Mouse (Mus musculus): Measurements from ENCODE around the gene Coro6.

- no peak for TF ChIP-seq POLR2A (IDR thresholded peaks at IDR 0.05; ENCODE audit: control insufficient read depth, extremely low read depth, insufficient read depth, low read length, poor library complexity)
- TF ChIP-seq CTCF (IDR thresholded peaks at IDR 0.05; ENCODE audit: borderline replicate concordance, control insufficient read depth, extremely low read depth, insufficient read depth, low read length, poor library complexity): no peak
Measured at GRCm38 (mm10) chr11:77497851-77498250, 35.6 kb downstream of the Coro6 start.

Measured in thymus, adult 2 months (tissue).